Mouse (Mus musculus) midbrain, postnatal 0 days (tissue): ENCODE data around the gene Samd8. TPM values are rescaled to one million over a fixed set of nuclear protein-coding genes. Genes with fewer than 3 reads are reported as not detected.

Experiments
- ATAC-seq: fragments of 200-750 bp; cut with Nextera tagmentation; 2 replicates; pipeline ENCODE4 v1.8.0; 2017; ENCODE audit warnings: moderate number of reproducible peaks, mild to moderate bottlenecking, moderate TSS enrichment, moderate library complexity; ENCODE audit not compliant: low FRiP score
- DNase-seq: peaks from one replicate; pipeline ENCODE4 v3.0.0-alpha.2; 2015; ENCODE audit warnings: low spot score
- H3K27ac ChIP-seq: fragments of 300-500 bp; sonication (generic); 2 replicates; pipeline ENCODE4 v1.5.1; 2014; ENCODE audit warnings: low read depth, mild to moderate bottlenecking, low read length, mixed read lengths
- H3K27me3 ChIP-seq: fragments of 300-500 bp; sonication (generic); 2 replicates; pipeline ENCODE4 v1.6.1; 2014; ENCODE audit warnings: low read length, control low read depth, mixed read lengths; ENCODE audit not compliant: insufficient read depth
- H3K36me3 ChIP-seq: fragments of 300-500 bp; sonication (generic); 2 replicates; pipeline ENCODE4 v1.6.1; 2014; ENCODE audit warnings: low read length, control low read depth, mixed read lengths; ENCODE audit not compliant: insufficient read depth
- H3K4me1 ChIP-seq: fragments of 300-500 bp; sonication (generic); 2 replicates; pipeline ENCODE4 v1.6.1; 2014; ENCODE audit warnings: mild to moderate bottlenecking, control low read depth, antibody characterized with exemption, low read length, mixed read lengths; ENCODE audit not compliant: insufficient read depth
- H3K4me2 ChIP-seq: fragments of 300-500 bp; sonication (generic); 2 replicates; pipeline ENCODE4 v1.6.1; 2014; ENCODE audit warnings: low read depth, mild to moderate bottlenecking, low read length, mixed read lengths; ENCODE audit not compliant: poor library complexity, severe bottlenecking
- H3K4me3 ChIP-seq: fragments of 300-500 bp; sonication (generic); 2 replicates; pipeline ENCODE4 v1.5.1; 2014; ENCODE audit warnings: low read depth, mild to moderate bottlenecking, low read length, moderate library complexity
- H3K9ac ChIP-seq: fragments of 300-500 bp; sonication (generic); replicated peaks from 2 replicates; pipeline ENCODE4 v1.6.1; 2014; ENCODE audit warnings: mild to moderate bottlenecking, low read length, moderate library complexity, mixed read lengths; ENCODE audit not compliant: poor library complexity, severe bottlenecking
- H3K9me3 ChIP-seq: fragments of 300-500 bp; sonication (generic); 2 replicates; pipeline ENCODE4 v1.6.1; 2016; ENCODE audit warnings: low read length, control low read depth
- CTCF ChIP-seq: IDR thresholded peaks from 2 replicates; pipeline ENCODE4 v1.5.1; 2016; ENCODE audit warnings: antibody characterized with exemption, mild to moderate bottlenecking
- WGBS: fragments of 180-500 bp; shearing (Covaris S2); extraction: QIAGEN DNeasy Blood & Tissue Kit; methylation state at CpG from one replicate; pipeline ENCODE4 v1.1.7; 2014; 5-methylcytosine and 5-hydroxymethylcytosine counted together
- polyA plus RNA-seq: library from polyadenylated mRNA; unstranded; fragments of >200 nt; fragmentation: Nextera tagmentation; extraction: Ambion mirVana; gene quantifications from 2 replicates; pipeline ENCODE4 v1.2.1, GENCODE M21; 2015
- total RNA-seq: library from RNA; depleted of rRNA; stranded (reverse); fragments of >200 nt; gene quantifications from 2 replicates; pipeline ENCODE4 v1.2.3, GENCODE M21; 2014

Gene Samd8
- total and polyA plus RNA-seq, 2 experiments from 2014 or later = 28.6 to 65.9 TPM

DNA sequence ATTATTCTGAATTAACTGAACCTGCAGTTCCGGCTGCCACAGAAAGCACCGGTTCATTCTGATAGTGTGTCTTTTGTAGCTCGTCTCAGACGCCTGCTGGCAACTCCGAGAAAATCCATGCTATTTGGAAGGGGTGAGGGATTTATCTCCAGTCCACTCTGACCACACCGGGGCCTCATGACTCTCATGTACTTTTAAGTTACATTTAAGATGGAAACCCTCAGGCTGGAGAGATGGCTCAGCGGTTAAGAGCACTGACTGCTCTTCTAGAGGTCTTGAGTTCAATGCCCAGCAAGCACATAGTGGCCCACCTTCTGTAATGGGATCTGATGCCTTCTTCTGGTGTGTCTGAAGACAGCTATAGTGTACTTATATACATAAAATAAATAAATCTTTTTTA is 72.0 kb downstream of the Samd8 start:
- no peaks in the 10 kb centered on the region for H3K9me3 ChIP-seq
- 51% methylated on average over 7 of the region's 7 CpGs for WGBS
- no peak for ATAC-seq
- no peak for TF ChIP-seq CTCF
- DNase-seq = peak; percentile 22
- no peak overlapping the region for H3K9ac ChIP-seq
- H3K4me3 ChIP-seq = no peak overlapping the region
- H3K4me1 ChIP-seq = no peaks in the 10 kb centered on the region
- H3K4me2 ChIP-seq = no peak overlapping the region
- no peaks in the 10 kb centered on the region for H3K36me3 ChIP-seq
- H3K27ac ChIP-seq = no peak overlapping the region
- H3K27me3 ChIP-seq = no peaks in the 10 kb centered on the region

DNA sequence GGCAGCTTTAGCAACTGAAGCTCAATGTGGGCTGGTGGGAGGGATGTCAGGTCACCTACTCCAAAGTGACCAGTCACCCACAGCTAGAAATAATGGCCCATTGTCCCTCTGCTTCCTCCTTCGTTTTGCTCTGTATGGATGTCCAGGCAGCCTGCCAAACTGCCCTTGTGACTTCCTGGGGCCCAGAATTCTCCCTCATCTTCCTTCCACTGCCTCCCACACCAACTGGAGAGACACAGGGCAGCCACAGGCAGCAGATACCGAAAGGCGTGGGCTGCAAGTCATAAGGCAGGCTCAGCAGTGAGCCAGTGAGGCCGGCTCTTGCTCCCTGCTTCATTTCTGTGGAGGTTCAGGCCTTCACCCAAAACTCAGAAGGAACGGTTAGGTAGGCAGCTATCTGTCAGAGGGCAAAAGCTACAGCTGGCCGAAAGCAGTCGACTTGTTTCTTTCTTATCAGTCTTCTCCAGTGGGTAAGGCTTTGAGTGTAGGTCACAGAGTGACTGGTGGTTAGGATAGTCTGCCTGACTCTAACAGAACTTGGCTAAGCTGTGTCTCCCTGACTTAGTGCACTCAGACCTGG is 72.6 kb downstream of the Samd8 start:
- Histone ChIP-seq H3K9ac (no peak overlapping the region), H3K4me1 (no peaks in the 10 kb centered on the region), H3K27me3 (no peaks in the 10 kb centered on the region), H3K36me3 (no peaks in the 10 kb centered on the region), H3K9me3 (no peaks in the 10 kb centered on the region), H3K4me2 (no peak overlapping the region), H3K27ac (no peak overlapping the region), H3K4me3 (no peak overlapping the region)
- peak; percentile 72 for DNase-seq
- no peak for ATAC-seq
- WGBS = 49% methylated on average over 7 of the region's 7 CpGs
- TF ChIP-seq CTCF = no peak

DNA sequence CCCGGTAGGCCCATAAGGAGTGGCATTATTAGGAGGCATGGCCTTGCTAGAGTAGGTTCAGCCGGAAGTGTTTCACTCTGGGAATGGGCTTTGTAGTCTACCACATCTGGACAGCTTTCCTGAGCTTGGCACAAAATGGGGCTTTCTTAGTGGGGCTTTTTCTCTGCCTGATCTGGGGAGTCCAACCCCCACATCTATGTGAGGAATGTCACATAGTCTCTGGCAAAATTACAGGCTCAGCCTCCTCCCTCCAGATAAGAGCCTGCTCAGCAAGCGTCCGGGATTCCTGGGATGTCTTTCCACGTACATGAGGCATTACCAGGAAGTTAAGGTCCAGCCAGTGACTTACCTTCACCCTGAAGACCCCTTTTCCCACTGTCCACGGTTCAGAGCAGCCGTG is 73.6 kb downstream of the Samd8 start:
- no peak overlapping the region for H3K4me2 ChIP-seq
- 86% methylated on average over 7 of the region's 7 CpGs for WGBS
- no peaks in the 10 kb centered on the region for H3K27me3 ChIP-seq
- H3K9me3 ChIP-seq = no peaks in the 10 kb centered on the region
- no peak overlapping the region for H3K4me3 ChIP-seq
- no peak for TF ChIP-seq CTCF
- H3K36me3 ChIP-seq = no peaks in the 10 kb centered on the region
- DNase-seq = no peak
- H3K27ac ChIP-seq = no peak overlapping the region
- no peak overlapping the region for H3K9ac ChIP-seq
- no peak for ATAC-seq
- no peaks in the 10 kb centered on the region for H3K4me1 ChIP-seq

DNA sequence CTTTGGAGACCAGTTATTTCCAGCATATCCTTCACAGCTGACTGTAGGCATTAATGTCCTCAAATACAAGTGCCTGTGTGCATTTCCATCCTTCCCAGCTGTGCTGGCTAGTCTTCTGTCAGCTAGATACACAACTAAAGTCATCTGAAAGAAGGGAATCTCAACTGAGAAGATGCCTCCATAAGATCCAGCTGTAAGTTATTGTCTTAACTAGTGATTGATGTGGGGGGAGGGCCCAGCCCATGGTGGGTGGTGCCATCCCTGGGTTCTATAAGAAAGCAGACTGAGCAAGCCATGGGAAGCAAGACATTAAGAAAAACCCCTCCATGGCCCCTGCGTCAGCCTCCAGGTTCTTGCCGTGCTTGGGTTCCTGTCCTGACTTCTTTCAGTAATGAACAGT is 74.6 kb downstream of the Samd8 start, which contains the start of gene Vdac2:
Gene Vdac2, plus strand, starts transcription at position 301 of the 400 bp plus-strand sequence.
- H3K4me3 ChIP-seq = no peak within 1 kb of the TSS
- no peak within 1 kb of the TSS for H3K9ac ChIP-seq
- no peak for TF ChIP-seq CTCF
- no peaks in the 10 kb centered on the region for H3K27me3 ChIP-seq
- ATAC-seq (no peak), DNase-seq (no peak)
- no peak within 1 kb of the TSS for H3K4me2 ChIP-seq
- no peaks in the 10 kb centered on the region for H3K36me3 ChIP-seq
- H3K4me1 ChIP-seq = no peaks in the 10 kb centered on the region
- WGBS = 86% methylated on average over 2 of the region's 2 CpGs
- H3K27ac ChIP-seq = no peak within 1 kb of the TSS
- H3K9me3 ChIP-seq = no peaks in the 10 kb centered on the region

DNA sequence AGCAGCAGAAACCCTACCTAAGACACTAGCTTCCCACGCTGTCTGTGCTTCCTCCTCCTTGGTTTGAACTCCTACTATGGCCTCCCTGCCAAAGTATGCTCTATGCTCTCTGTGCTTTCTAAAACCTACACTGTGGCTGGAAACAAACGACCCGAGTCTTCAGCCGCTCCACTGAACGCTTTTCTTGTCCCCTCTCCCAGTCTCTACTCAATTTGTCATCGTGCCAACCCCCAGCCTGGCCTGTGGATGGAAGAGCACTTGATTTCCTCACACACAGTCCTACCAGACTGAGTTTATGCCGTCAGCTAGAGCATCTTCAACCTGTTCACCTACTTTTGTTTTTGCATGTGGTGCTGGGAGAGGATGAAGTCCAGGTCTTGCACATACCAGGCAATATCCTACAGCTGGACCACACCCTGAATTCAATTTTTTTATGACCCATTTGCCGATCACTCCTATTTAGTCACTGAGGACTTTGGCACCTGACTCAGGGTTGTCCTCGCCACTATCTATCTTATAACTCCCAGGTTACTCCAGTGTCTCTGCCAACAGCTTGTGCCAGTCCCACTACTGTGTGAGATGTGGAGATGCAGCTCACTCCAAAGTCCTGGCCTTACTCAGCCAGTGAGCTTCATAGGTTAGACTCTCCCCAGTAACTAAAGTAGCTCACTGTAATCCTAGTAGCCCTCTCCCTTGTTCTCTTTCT is 75.6 kb downstream of the Samd8 start:
- Histone ChIP-seq H3K4me1 (no peaks in the 10 kb centered on the region), H3K27ac (no peak overlapping the region), H3K36me3 (no peaks in the 10 kb centered on the region), H3K4me3 (no peak overlapping the region), H3K27me3 (no peaks in the 10 kb centered on the region), H3K9me3 (no peaks in the 10 kb centered on the region), H3K9ac (no peak overlapping the region), H3K4me2 (no peak overlapping the region)
- no peak for TF ChIP-seq CTCF
- ATAC-seq (no peak), DNase-seq (peak; percentile 51)
- 83% methylated on average over 9 of the region's 9 CpGs for WGBS
